Mouse (Mus musculus) kidney, adult 2 months (tissue): ENCODE data around the gene Srcin1.

ENCODE experiments used
- CTCF ChIP-seq: fragments of 200-500 bp; conservative IDR thresholded peaks from 2 replicates; pipeline ENCODE4 v1.5.1; 2011; ENCODE audit warnings: low read depth, mild to moderate bottlenecking, control low read depth, low read length, moderate library complexity, mixed read lengths; ENCODE audit not compliant: insufficient read depth, insufficient read length
- POLR2A ChIP-seq: fragments of 200-500 bp; IDR thresholded peaks from one replicate; pipeline ENCODE4 v1.6.1; 2011; ENCODE audit warnings: low read depth, low read length, control low read depth

DNA sequence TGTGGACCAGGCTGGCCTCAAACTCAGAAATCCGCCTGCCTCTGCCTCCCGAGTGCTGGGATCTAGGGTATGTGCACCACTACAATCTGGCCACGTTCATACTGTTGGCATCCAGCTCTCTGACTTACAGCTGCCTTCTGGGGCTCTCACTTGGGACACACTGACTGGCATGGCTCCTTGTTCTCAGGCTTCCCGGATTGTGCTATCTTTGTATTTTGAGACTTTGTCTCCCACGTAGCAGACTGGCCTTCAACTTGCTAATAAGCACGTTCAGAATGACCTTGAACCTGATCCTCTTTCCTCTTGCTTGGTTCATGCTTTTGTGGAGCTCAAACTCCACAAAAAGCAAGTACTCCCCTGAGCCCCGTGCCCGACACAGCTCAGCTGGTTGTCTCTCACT lies 90.3 kb downstream of the Srcin1 start:
- TF ChIP-seq CTCF (no peak), POLR2A (no peak)
